Mouse (Mus musculus): Measurements from ENCODE around the gene Aldh6a1. TPM values are rescaled to one million over a fixed set of nuclear protein-coding genes. Genes with fewer than 3 reads are reported as not detected.
A peak's percentile ranks its signal among the peaks of the same experiment; 100 is the strongest.

Aldh6a1 gene
- polyA plus RNA-seq, 1 experiment = 2.6 TPM

DNA sequence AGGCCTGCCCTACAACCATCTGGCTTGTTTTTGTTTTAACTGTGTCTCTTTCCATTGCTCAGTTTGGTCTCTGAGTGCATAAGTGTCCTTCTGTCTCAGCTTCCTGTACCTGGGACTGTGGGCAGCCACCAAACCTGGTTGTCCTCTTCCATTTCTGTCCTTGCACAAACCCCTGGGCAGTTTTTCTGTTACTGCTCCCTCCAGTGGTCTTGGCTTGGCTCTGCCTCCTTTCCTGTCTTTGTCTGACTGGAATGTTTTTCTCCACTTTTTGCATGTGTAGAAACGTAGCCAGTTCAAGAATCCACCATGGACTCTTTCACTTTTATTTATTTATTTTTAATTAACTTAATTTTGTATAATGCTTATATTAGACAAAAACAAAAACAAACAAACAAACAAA is 9.0 kb upstream of the Aldh6a1 start:
- no peak overlapping the region for H3K4me2 ChIP-seq (ENCODE audit: low read depth)
- H3K36me3 ChIP-seq (ENCODE audit: control insufficient read depth, insufficient read depth) = peaks cover 24% of the 10 kb centered on the region
- H3K4me3 ChIP-seq = no peak overlapping the region
- H3K79me2 ChIP-seq (ENCODE audit: control insufficient read depth, insufficient read depth) = no peaks in the 10 kb centered on the region
- no peak for TF ChIP-seq MYOD1 (IDR thresholded peaks at IDR 0.05; ENCODE audit: control insufficient read depth in 1 of 3, insufficient read length in 2 of 3, low read depth in 2 of 3)
- no peak for TF ChIP-seq TCF3 (IDR thresholded peaks at IDR 0.05; ENCODE audit: insufficient read length, low read depth)
- TF ChIP-seq MAX (IDR thresholded peaks at IDR 0.05; ENCODE audit: low read depth) = no peak
- H3K27me3 ChIP-seq (ENCODE audit: control insufficient read depth, insufficient read depth, insufficient read length) = no peaks in the 10 kb centered on the region
- H3ac ChIP-seq (ENCODE audit: control insufficient read depth, insufficient read length) = no peak overlapping the region

- TF ChIP-seq TCF12 (IDR thresholded peaks at IDR 0.05; ENCODE audit: insufficient read depth, poor library complexity, severe bottlenecking) (no peak), MYOG (IDR thresholded peaks at IDR 0.05; ENCODE audit: control insufficient read depth in 1 of 3, insufficient read depth in 1 of 3, insufficient read length in 2 of 3, low read depth in 2 of 3) (no peak), MAX (IDR thresholded peaks at IDR 0.05; ENCODE audit: low read depth) (no peak), POLR2A (IDR thresholded peaks at IDR 0.05; ENCODE audit: insufficient read length, low read depth) (no peak), TCF3 (IDR thresholded peaks at IDR 0.05; ENCODE audit: insufficient read length, low read depth) (no peak), CEBPB (IDR thresholded peaks at IDR 0.05; ENCODE audit: insufficient read depth, poor library complexity, severe bottlenecking) (no peak), MYOD1 (IDR thresholded peaks at IDR 0.05; ENCODE audit: control insufficient read depth in 1 of 3, insufficient read length in 2 of 3, low read depth in 2 of 3) (no peak), USF1 (IDR thresholded peaks at IDR 0.05; ENCODE audit: low read depth) (no peak), E2F4 (IDR thresholded peaks at IDR 0.05; ENCODE audit: insufficient read depth) (no peak), SRF (IDR thresholded peaks at IDR 0.05; ENCODE audit: control insufficient read depth, insufficient read length, low read depth) (no peak), POLR2AphosphoS2 (IDR thresholded peaks at IDR 0.05; ENCODE audit: insufficient read length, low read depth) (no peak)
- Histone ChIP-seq H3K27me3 (ENCODE audit: control insufficient read depth, insufficient read depth, insufficient read length) (no peaks in the 10 kb centered on the region), H3ac (ENCODE audit: control insufficient read depth, insufficient read length) (no peak overlapping the region)
These were observed 6.1 kb upstream of the Aldh6a1 start for GRCm38 (mm10) chr12:84456911-84457310.

GRCm38 (mm10) chr12:84451801-84452200 is 997 bp upstream of the Aldh6a1 start:
- Histone ChIP-seq H3K4me2 (ENCODE audit: low read depth) (peak overlapping the region; percentile 87), H3K36me3 (ENCODE audit: control insufficient read depth, insufficient read depth) (no peaks in the 10 kb centered on the region), H3K79me2 (ENCODE audit: control insufficient read depth, insufficient read depth) (peaks cover 14% of the 10 kb centered on the region), H3K4me3 (peak overlapping the region; percentile 80), H3K27me3 (ENCODE audit: control insufficient read depth, insufficient read depth, insufficient read length) (no peaks in the 10 kb centered on the region), H3ac (ENCODE audit: control insufficient read depth, insufficient read length) (peak overlapping the region; percentile 31)
- no peak for TF ChIP-seq MYOG (IDR thresholded peaks at IDR 0.05; ENCODE audit: control insufficient read depth in 1 of 3, insufficient read depth in 1 of 3, insufficient read length in 2 of 3, low read depth in 2 of 3)
- TF ChIP-seq CEBPB (IDR thresholded peaks at IDR 0.05; ENCODE audit: insufficient read depth, poor library complexity, severe bottlenecking) = no peak
- TF ChIP-seq E2F4 (IDR thresholded peaks at IDR 0.05; ENCODE audit: insufficient read depth) = no peak
- TF ChIP-seq TCF3 (IDR thresholded peaks at IDR 0.05; ENCODE audit: insufficient read length, low read depth) = no peak
- no peak for TF ChIP-seq REST (IDR thresholded peaks at IDR 0.05; ENCODE audit: insufficient read depth, insufficient read length)
- no peak for TF ChIP-seq MAX (IDR thresholded peaks at IDR 0.05; ENCODE audit: low read depth)
- TF ChIP-seq MYOD1 (IDR thresholded peaks at IDR 0.05; ENCODE audit: control insufficient read depth in 1 of 3, insufficient read length in 2 of 3, low read depth in 2 of 3) = no peak
- no peak for TF ChIP-seq POLR2AphosphoS2 (IDR thresholded peaks at IDR 0.05; ENCODE audit: insufficient read length, low read depth)
- no peak for TF ChIP-seq POLR2A (IDR thresholded peaks at IDR 0.05; ENCODE audit: insufficient read length, low read depth)
- TF ChIP-seq USF1 (IDR thresholded peaks at IDR 0.05; ENCODE audit: low read depth) = no peak
- TF ChIP-seq TCF12 (IDR thresholded peaks at IDR 0.05; ENCODE audit: insufficient read depth, poor library complexity, severe bottlenecking) = no peak
- TF ChIP-seq SRF (IDR thresholded peaks at IDR 0.05; ENCODE audit: control insufficient read depth, insufficient read length, low read depth) = no peak

More at GRCm38 (mm10) chr12:84456911-84457310, 6.1 kb upstream of the Aldh6a1 start:
- no peak overlapping the region for H3K4me3 ChIP-seq
- H3K79me2 ChIP-seq (ENCODE audit: control insufficient read depth, insufficient read depth) = peaks cover 14% of the 10 kb centered on the region
- H3K36me3 ChIP-seq (ENCODE audit: control insufficient read depth, insufficient read depth) = peaks cover 22% of the 10 kb centered on the region
- H3K4me2 ChIP-seq (ENCODE audit: low read depth) = no peak overlapping the region

GRCm38 (mm10) chr12:84450351-84450717 is 470 bp downstream of the Aldh6a1 start:
- Histone ChIP-seq H3K36me3 (ENCODE audit: control insufficient read depth, insufficient read depth) (no peaks in the 10 kb centered on the region), H3K79me2 (ENCODE audit: control insufficient read depth, insufficient read depth) (peaks cover 14% of the 10 kb centered on the region), H3K27me3 (ENCODE audit: control insufficient read depth, insufficient read depth, insufficient read length) (peaks cover 12% of the 10 kb centered on the region), H3K4me2 (ENCODE audit: low read depth) (peak overlapping the region; percentile 92), H3ac (ENCODE audit: control insufficient read depth, insufficient read length) (peak overlapping the region; percentile 61), H3K4me3 (peak overlapping the region; percentile 80)
- TF ChIP-seq MYOG (IDR thresholded peaks at IDR 0.05; ENCODE audit: control insufficient read depth in 1 of 3, insufficient read depth in 1 of 3, insufficient read length in 2 of 3, low read depth in 2 of 3) (no peak), POLR2A (IDR thresholded peaks at IDR 0.05; ENCODE audit: insufficient read length, low read depth) (no peak), POLR2AphosphoS2 (IDR thresholded peaks at IDR 0.05; ENCODE audit: insufficient read length, low read depth) (no peak), E2F4 (IDR thresholded peaks at IDR 0.05; ENCODE audit: insufficient read depth) (no peak), CEBPB (IDR thresholded peaks at IDR 0.05; ENCODE audit: insufficient read depth, poor library complexity, severe bottlenecking) (no peak), MAX (IDR thresholded peaks at IDR 0.05; ENCODE audit: low read depth) (no peak), TCF3 (IDR thresholded peaks at IDR 0.05; ENCODE audit: insufficient read length, low read depth) (no peak), USF1 (IDR thresholded peaks at IDR 0.05; ENCODE audit: low read depth) (no peak), TCF12 (IDR thresholded peaks at IDR 0.05; ENCODE audit: insufficient read depth, poor library complexity, severe bottlenecking) (no peak), SRF (IDR thresholded peaks at IDR 0.05; ENCODE audit: control insufficient read depth, insufficient read length, low read depth) (no peak)

DNA sequence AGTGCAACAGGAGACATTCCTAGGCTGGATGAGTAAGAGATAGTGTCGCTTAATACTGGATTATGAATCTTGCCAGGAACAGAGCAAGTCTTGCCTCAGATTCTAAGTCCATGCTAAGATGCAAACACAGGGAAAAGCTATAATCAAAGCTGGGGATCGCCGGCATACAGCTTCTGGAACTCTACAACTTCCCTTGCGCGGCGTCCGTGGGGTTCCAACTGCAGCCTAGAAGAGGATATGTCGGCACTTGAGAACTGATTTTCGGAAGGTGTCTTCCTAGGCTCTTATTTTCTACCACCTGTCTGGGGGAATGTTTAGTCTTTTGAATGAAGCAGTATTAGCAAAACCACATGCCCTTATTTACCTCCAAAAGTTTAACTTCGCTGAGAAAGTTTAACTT is 917 bp downstream of the Aldh6a1 start:
- Histone ChIP-seq H3ac (ENCODE audit: control insufficient read depth, insufficient read length) (peak overlapping the region; percentile 61), H3K27me3 (ENCODE audit: control insufficient read depth, insufficient read depth, insufficient read length) (peaks cover 15% of the 10 kb centered on the region), H3K4me2 (ENCODE audit: low read depth) (peak overlapping the region; percentile 92), H3K4me3 (peak overlapping the region; percentile 80), H3K79me2 (ENCODE audit: control insufficient read depth, insufficient read depth) (peaks cover 14% of the 10 kb centered on the region), H3K36me3 (ENCODE audit: control insufficient read depth, insufficient read depth) (no peaks in the 10 kb centered on the region)
- TF ChIP-seq MYOD1 (IDR thresholded peaks at IDR 0.05; ENCODE audit: control insufficient read depth in 1 of 3, insufficient read length in 2 of 3, low read depth in 2 of 3) = no peak
- no peak for TF ChIP-seq SRF (IDR thresholded peaks at IDR 0.05; ENCODE audit: control insufficient read depth, insufficient read length, low read depth)
- TF ChIP-seq TCF12 (IDR thresholded peaks at IDR 0.05; ENCODE audit: insufficient read depth, poor library complexity, severe bottlenecking) = no peak
- TF ChIP-seq CEBPB (IDR thresholded peaks at IDR 0.05; ENCODE audit: insufficient read depth, poor library complexity, severe bottlenecking) = no peak
- no peak for TF ChIP-seq MYOG (IDR thresholded peaks at IDR 0.05; ENCODE audit: control insufficient read depth in 1 of 3, insufficient read depth in 1 of 3, insufficient read length in 2 of 3, low read depth in 2 of 3)
- no peak for TF ChIP-seq E2F4 (IDR thresholded peaks at IDR 0.05; ENCODE audit: insufficient read depth)
- no peak for TF ChIP-seq POLR2A (IDR thresholded peaks at IDR 0.05; ENCODE audit: insufficient read length, low read depth)
- TF ChIP-seq POLR2AphosphoS2 (IDR thresholded peaks at IDR 0.05; ENCODE audit: insufficient read length, low read depth) = no peak
- no peak for TF ChIP-seq USF1 (IDR thresholded peaks at IDR 0.05; ENCODE audit: low read depth)
